Mouse (Mus musculus) frontal cortex, postnatal 36 days (tissue): Measurements from ENCODE around the gene Hapln3.

Experiments
- DNase-seq, 2 experiments: peaks; one replicate each; pipeline ENCODE4 v3.0.0; 2022; ENCODE audit warnings: low spot score in 2 of 2

Hapln3 gene

DNA sequence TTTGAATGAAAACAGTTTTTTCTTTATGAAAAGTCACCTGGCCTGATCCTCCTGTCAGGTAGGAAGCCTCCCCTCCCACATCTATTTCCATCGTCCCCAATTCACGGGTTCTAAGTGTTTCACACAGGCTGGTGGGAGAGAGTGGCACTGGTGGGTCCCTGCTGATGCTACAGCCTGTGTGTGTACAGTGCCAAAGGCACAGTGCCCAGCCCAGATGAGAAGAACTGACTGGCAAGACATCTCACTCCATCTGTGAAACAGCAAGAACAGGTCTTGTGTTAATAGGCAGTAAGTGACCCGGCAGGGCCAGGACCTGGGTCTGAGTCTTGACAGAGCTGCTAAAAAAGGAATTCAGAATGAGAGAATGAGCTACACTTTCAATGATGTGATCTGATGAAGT lies 51.6 kb downstream of the Hapln3 start:
- DNase-seq = no peak

- no peak for DNase-seq
Observed at GRCm38 (mm10) chr7:79068231-79068630, 62.6 kb downstream of the Hapln3 start.

DNA sequence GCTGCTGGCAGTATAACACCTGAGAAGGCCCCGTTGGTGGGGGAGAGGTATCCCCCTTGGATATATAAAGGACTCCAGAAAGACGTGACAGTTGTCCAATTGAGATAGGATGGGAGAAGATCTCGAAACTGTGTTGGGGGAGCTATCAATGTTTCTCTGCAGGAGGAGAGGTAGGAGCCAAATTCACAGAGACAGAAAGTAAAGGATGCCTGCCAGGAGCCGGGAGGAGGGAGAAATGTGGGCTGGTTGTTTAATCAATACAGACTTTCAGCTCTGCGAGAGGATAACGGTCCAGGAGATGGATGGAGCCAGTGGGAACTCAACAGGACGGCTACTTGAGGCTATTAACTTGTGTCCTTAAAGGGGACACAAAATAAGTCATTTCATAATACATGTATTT lies 63.4 kb downstream of the Hapln3 start:
- no peak for DNase-seq
